Mouse (Mus musculus): Measurements from ENCODE around the gene AL607142.1. TPM values are rescaled to one million over a fixed set of nuclear protein-coding genes. Genes with fewer than 3 reads are reported as not detected.

The AL607142.1 gene
- polyA plus RNA-seq, 1 experiment from 2014 or later, result not detected

DNA sequence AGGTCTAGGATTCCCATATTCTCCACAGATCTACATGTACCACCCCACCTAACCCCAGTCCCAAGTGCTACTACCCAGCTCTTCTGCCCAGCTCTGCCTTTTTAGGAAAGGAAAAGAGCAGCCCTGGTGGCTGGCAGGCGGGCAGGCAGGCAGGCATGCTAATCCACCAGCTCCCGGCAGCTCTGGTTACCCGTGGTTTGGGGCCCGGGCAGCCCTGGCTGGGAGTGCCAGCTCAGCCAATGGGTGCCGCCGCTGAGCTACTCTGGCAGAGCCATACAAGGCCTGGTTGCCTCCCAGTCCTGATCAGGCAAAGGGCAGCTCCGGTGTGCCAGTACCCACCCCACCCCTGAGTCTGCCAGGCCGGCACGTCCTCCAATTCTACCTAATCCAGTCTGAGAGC, 78.1 kb downstream of the AL607142.1 start:
- peak; percentile 38 for ATAC-seq (ENCODE audit: insufficient number of reproducible peaks, insufficient read depth, low FRiP score, low TSS enrichment, low read depth)
- WGBS, result 71% methylated on average over 9 of the region's 9 CpGs

More for the DNA sequence above, 78.1 kb downstream of the AL607142.1 start:
- Histone ChIP-seq H3K27ac (no peak overlapping the region), H3K36me3 (no peaks in the 10 kb centered on the region), H3K9me3 (no peaks in the 10 kb centered on the region), H3K4me2 (no peak overlapping the region), H3K4me3 (no peak overlapping the region), H3K4me1 (peaks cover 8% of the 10 kb centered on the region), H3K27me3 (no peaks in the 10 kb centered on the region; the same call in 1 of the 2 replicates), H3K9ac (no peak overlapping the region)

Other genes starting within 250 kb of the AL607142.1 start
- gene Edn2, start 96.2 kb downstream of the AL607142.1 start, polyA plus RNA-seq (2015; fragmentation: Nextera tagmentation; extraction: Ambion mirVana), result 6.8 and 8.0 TPM in 2 replicates
- 0.32 and 0.36 TPM in 2 replicates for gene Foxo6, start 222.4 kb downstream of the AL607142.1 start, polyA plus RNA-seq (2015; fragmentation: Nextera tagmentation; extraction: Ambion mirVana)

Measured in embryonic facial prominence, embryonic 13.5 days (tissue).